Mouse (Mus musculus): ENCODE data around the gene Nmrk2. TPM values are rescaled to one million over a fixed set of nuclear protein-coding genes. Genes with fewer than 3 reads are reported as not detected.

Gene Nmrk2
- polyA plus RNA-seq (2015; fragmentation: Nextera tagmentation; extraction: Ambion mirVana): 0.57 TPM in 1 of 2 replicates, not detected in the other

GRCm38 (mm10) chr10:81201807-81202758, at the start of gene Nmrk2:
TSS of gene Nmrk2 (minus strand) at chr10:81202051.
- Histone ChIP-seq H3K4me1 (ENCODE audit: control insufficient read depth, insufficient read depth, low read length) (0 out of 2 replicates have a peak, but pooled peaks cover 6% of the 10 kb centered on the region), H3K27me3 (ENCODE audit: control insufficient read depth, insufficient read depth, low read length) (peaks cover 7% of the 10 kb centered on the region; the same call in 1 of the 2 replicates), H3K4me2 (ENCODE audit: low read depth, low read length) (no peak within 1 kb of the TSS), H3K4me3 (replicated peaks; ENCODE audit: low read length) (no peak within 1 kb of the TSS), H3K36me3 (ENCODE audit: control insufficient read depth, insufficient read depth, low read length) (no peaks in the 10 kb centered on the region), H3K27ac (ENCODE audit: low read length) (no peak within 1 kb of the TSS), H3K9ac (ENCODE audit: low read length) (no peak within 1 kb of the TSS), H3K9me3 (replicated peaks; ENCODE audit: control insufficient read depth, low read length) (no peaks in the 10 kb centered on the region)
- ATAC-seq (ENCODE audit: insufficient read depth, low FRiP score): no peak
- WGBS: 62% methylated on average over 13 of the region's 13 CpGs

GRCm38 (mm10) chr10:81249442-81249841, 47.6 kb upstream of the Nmrk2 start:
- H3K4me3 ChIP-seq (replicated peaks; ENCODE audit: low read length): no peak overlapping the region
- 81% methylated on average over 8 of the region's 8 CpGs for WGBS
- H3K36me3 ChIP-seq (ENCODE audit: control insufficient read depth, insufficient read depth, low read length): no peaks in the 10 kb centered on the region
- no peak overlapping the region for H3K27ac ChIP-seq (ENCODE audit: low read length)
- no peak overlapping the region for H3K9ac ChIP-seq (ENCODE audit: low read length)
- ATAC-seq (ENCODE audit: insufficient read depth, low FRiP score): no peak
- peaks cover 4% of the 10 kb centered on the region; the same call in 1 of the 2 replicates for H3K4me1 ChIP-seq (ENCODE audit: control insufficient read depth, insufficient read depth, low read length)
- H3K4me2 ChIP-seq (ENCODE audit: low read depth, low read length): no peak overlapping the region
- no peaks in the 10 kb centered on the region for H3K9me3 ChIP-seq (replicated peaks; ENCODE audit: control insufficient read depth, low read length)
- H3K27me3 ChIP-seq (ENCODE audit: control insufficient read depth, insufficient read depth, low read length): peaks cover 27% of the 10 kb centered on the region

GRCm38 (mm10) chr10:81247804-81248203, 46.0 kb upstream of the Nmrk2 start:
- Histone ChIP-seq H3K4me1 (ENCODE audit: control insufficient read depth, insufficient read depth, low read length) (peaks cover under 1% of the 10 kb centered on the region; the same call in 1 of the 2 replicates), H3K27me3 (ENCODE audit: control insufficient read depth, insufficient read depth, low read length) (peaks cover 17% of the 10 kb centered on the region), H3K36me3 (ENCODE audit: control insufficient read depth, insufficient read depth, low read length) (no peaks in the 10 kb centered on the region), H3K4me3 (replicated peaks; ENCODE audit: low read length) (no peak overlapping the region), H3K9me3 (replicated peaks; ENCODE audit: control insufficient read depth, low read length) (no peaks in the 10 kb centered on the region), H3K4me2 (ENCODE audit: low read depth, low read length) (no peak overlapping the region), H3K27ac (ENCODE audit: low read length) (no peak overlapping the region), H3K9ac (ENCODE audit: low read length) (no peak overlapping the region)
- 76% methylated on average over 2 of the region's 2 CpGs for WGBS
- no peak for ATAC-seq (ENCODE audit: insufficient read depth, low FRiP score)

GRCm38 (mm10) chr10:81245166-81245565, 43.3 kb upstream of the Nmrk2 start:
- Histone ChIP-seq H3K27ac (ENCODE audit: low read length) (no peak overlapping the region), H3K4me2 (ENCODE audit: low read depth, low read length) (no peak overlapping the region), H3K9ac (ENCODE audit: low read length) (no peak overlapping the region), H3K27me3 (ENCODE audit: control insufficient read depth, insufficient read depth, low read length) (no peaks in the 10 kb centered on the region; the same call in 1 of the 2 replicates), H3K9me3 (replicated peaks; ENCODE audit: control insufficient read depth, low read length) (no peaks in the 10 kb centered on the region), H3K4me3 (replicated peaks; ENCODE audit: low read length) (no peak overlapping the region), H3K36me3 (ENCODE audit: control insufficient read depth, insufficient read depth, low read length) (no peaks in the 10 kb centered on the region), H3K4me1 (ENCODE audit: control insufficient read depth, insufficient read depth, low read length) (no peaks in the 10 kb centered on the region)
- 88% methylated on average over 6 of the region's 6 CpGs for WGBS
- no peak for ATAC-seq (ENCODE audit: insufficient read depth, low FRiP score)

- peak; percentile 52; the same call in 1 of the 2 replicates for ATAC-seq (ENCODE audit: insufficient read depth, low FRiP score)
- Histone ChIP-seq H3K36me3 (ENCODE audit: control insufficient read depth, insufficient read depth, low read length) (no peaks in the 10 kb centered on the region), H3K4me2 (ENCODE audit: low read depth, low read length) (no peak overlapping the region), H3K4me1 (ENCODE audit: control insufficient read depth, insufficient read depth, low read length) (no peaks in the 10 kb centered on the region), H3K27ac (ENCODE audit: low read length) (no peak overlapping the region), H3K9ac (ENCODE audit: low read length) (no peak overlapping the region), H3K9me3 (replicated peaks; ENCODE audit: control insufficient read depth, low read length) (no peaks in the 10 kb centered on the region), H3K27me3 (ENCODE audit: control insufficient read depth, insufficient read depth, low read length) (peaks cover 5% of the 10 kb centered on the region; the same call in 1 of the 2 replicates), H3K4me3 (replicated peaks; ENCODE audit: low read length) (no peak overlapping the region)
- 10% methylated on average over 17 of the region's 17 CpGs for WGBS
Measured at GRCm38 (mm10) chr10:81244595-81244994, 42.7 kb upstream of the Nmrk2 start.

- Histone ChIP-seq H3K4me2 (ENCODE audit: low read depth, low read length) (no peak overlapping the region), H3K4me1 (ENCODE audit: control insufficient read depth, insufficient read depth, low read length) (no peaks in the 10 kb centered on the region), H3K27me3 (ENCODE audit: control insufficient read depth, insufficient read depth, low read length) (peaks cover 9% of the 10 kb centered on the region; the same call in 1 of the 2 replicates), H3K9ac (ENCODE audit: low read length) (no peak overlapping the region), H3K9me3 (replicated peaks; ENCODE audit: control insufficient read depth, low read length) (no peaks in the 10 kb centered on the region), H3K27ac (ENCODE audit: low read length) (no peak overlapping the region), H3K36me3 (ENCODE audit: control insufficient read depth, insufficient read depth, low read length) (no peaks in the 10 kb centered on the region), H3K4me3 (replicated peaks; ENCODE audit: low read length) (no peak overlapping the region)
- ATAC-seq (ENCODE audit: insufficient read depth, low FRiP score): no peak
- WGBS: 83% methylated on average over 4 of the region's 4 CpGs
Measured at GRCm38 (mm10) chr10:81244146-81244545, 42.3 kb upstream of the Nmrk2 start.

- Histone ChIP-seq H3K36me3 (ENCODE audit: control insufficient read depth, insufficient read depth, low read length) (no peaks in the 10 kb centered on the region), H3K4me2 (ENCODE audit: low read depth, low read length) (no peak overlapping the region), H3K9ac (ENCODE audit: low read length) (no peak overlapping the region), H3K4me3 (replicated peaks; ENCODE audit: low read length) (no peak overlapping the region), H3K27ac (ENCODE audit: low read length) (no peak overlapping the region), H3K27me3 (ENCODE audit: control insufficient read depth, insufficient read depth, low read length) (peaks cover 12% of the 10 kb centered on the region), H3K9me3 (replicated peaks; ENCODE audit: control insufficient read depth, low read length) (no peaks in the 10 kb centered on the region), H3K4me1 (ENCODE audit: control insufficient read depth, insufficient read depth, low read length) (no peaks in the 10 kb centered on the region)
- WGBS: 91% methylated on average over 16 of the region's 16 CpGs
- no peak for ATAC-seq (ENCODE audit: insufficient read depth, low FRiP score)
Measured at GRCm38 (mm10) chr10:81242021-81242420, 40.2 kb upstream of the Nmrk2 start.

GRCm38 (mm10) chr10:81240876-81241275, 39.0 kb upstream of the Nmrk2 start:
- Histone ChIP-seq H3K9ac (ENCODE audit: low read length) (no peak overlapping the region), H3K36me3 (ENCODE audit: control insufficient read depth, insufficient read depth, low read length) (no peaks in the 10 kb centered on the region), H3K4me3 (replicated peaks; ENCODE audit: low read length) (no peak overlapping the region), H3K27me3 (ENCODE audit: control insufficient read depth, insufficient read depth, low read length) (peaks cover 12% of the 10 kb centered on the region), H3K4me1 (ENCODE audit: control insufficient read depth, insufficient read depth, low read length) (no peaks in the 10 kb centered on the region), H3K9me3 (replicated peaks; ENCODE audit: control insufficient read depth, low read length) (no peaks in the 10 kb centered on the region), H3K4me2 (ENCODE audit: low read depth, low read length) (no peak overlapping the region), H3K27ac (ENCODE audit: low read length) (no peak overlapping the region)
- no peak for ATAC-seq (ENCODE audit: insufficient read depth, low FRiP score)
- 28% methylated on average over 13 of the region's 13 CpGs for WGBS

- H3K27ac ChIP-seq (ENCODE audit: low read length): no peak overlapping the region
- 0 out of 2 replicates have a peak, but pooled peaks cover 5% of the 10 kb centered on the region for H3K4me1 ChIP-seq (ENCODE audit: control insufficient read depth, insufficient read depth, low read length)
- no peak overlapping the region for H3K9ac ChIP-seq (ENCODE audit: low read length)
- H3K4me3 ChIP-seq (replicated peaks; ENCODE audit: low read length): no peak overlapping the region
- H3K27me3 ChIP-seq (ENCODE audit: control insufficient read depth, insufficient read depth, low read length): peaks cover 12% of the 10 kb centered on the region
- H3K9me3 ChIP-seq (replicated peaks; ENCODE audit: control insufficient read depth, low read length): no peaks in the 10 kb centered on the region
- WGBS: 74% methylated on average over 2 of the region's 2 CpGs
- no peak overlapping the region for H3K4me2 ChIP-seq (ENCODE audit: low read depth, low read length)
- no peaks in the 10 kb centered on the region for H3K36me3 ChIP-seq (ENCODE audit: control insufficient read depth, insufficient read depth, low read length)
- no peak for ATAC-seq (ENCODE audit: insufficient read depth, low FRiP score)
Measured at GRCm38 (mm10) chr10:81238618-81239017, 36.8 kb upstream of the Nmrk2 start.
